Mouse (Mus musculus) cerebellum, adult (tissue): Measurements from ENCODE around the gene Csnk2a2.

Experiments used
- ATAC-seq: cut with Nextera tagmentation; 2 replicates; pipeline ENCODE4 v1.9.2; 2017; ENCODE audit warnings: mild to moderate bottlenecking, moderate library complexity, mixed read lengths; ENCODE audit not compliant: insufficient number of reproducible peaks, low FRiP score, low TSS enrichment

Gene Csnk2a2

DNA sequence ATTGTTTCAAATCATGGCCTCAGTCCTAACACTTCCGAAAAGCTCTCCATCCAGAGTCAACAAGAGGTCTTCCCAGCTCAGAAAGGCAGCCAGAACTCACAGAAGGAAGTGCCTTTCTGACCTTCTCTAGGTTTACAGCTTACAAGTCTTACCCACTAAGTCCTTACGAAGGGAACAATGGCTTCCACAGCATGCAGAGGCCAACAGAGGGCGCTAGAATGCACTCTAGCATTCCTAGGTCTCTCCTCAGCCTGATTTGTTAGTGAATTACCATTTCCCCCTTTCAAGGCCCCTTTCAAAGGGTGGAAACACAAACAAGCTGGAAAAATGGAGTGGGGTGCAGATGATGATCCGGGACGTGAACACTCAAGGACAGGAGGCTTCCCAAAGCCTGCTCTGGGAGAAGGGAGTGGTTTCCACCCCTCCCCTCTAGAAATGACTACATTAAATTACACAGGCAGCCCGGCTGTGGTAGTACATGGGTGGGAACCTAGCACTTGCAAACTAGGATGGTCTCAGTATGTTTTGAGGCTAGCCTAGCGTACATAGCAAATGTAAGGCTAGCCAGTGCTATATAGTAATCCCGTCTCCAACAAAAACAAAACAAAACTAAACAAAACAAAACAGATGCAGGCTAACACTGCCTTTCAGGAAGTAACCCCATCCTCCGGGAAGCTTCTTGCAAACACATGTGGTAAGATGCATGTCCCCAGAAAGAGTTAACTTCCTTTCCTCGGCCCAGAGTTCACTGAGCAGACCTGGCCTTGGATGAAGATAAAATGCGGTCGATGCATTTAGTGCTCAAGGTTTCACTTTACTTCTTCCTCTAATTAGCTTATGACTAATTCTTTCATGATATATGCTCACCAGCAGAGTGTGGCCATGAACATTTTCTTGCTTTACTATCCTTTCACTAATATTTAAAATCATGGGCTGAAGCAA lies 62.0 kb downstream of the Csnk2a2 start:
- ATAC-seq = no peak

GRCm38 (mm10) chr8:95426781-95427281 lies 63.0 kb downstream of the Csnk2a2 start:
- ATAC-seq = no peak

- ATAC-seq = no peak
These were observed 65.2 kb downstream of the Csnk2a2 start for GRCm38 (mm10) chr8:95424682-95425081.

- no peak for ATAC-seq
These were observed 67.5 kb downstream of the Csnk2a2 start for GRCm38 (mm10) chr8:95422193-95422810.

DNA sequence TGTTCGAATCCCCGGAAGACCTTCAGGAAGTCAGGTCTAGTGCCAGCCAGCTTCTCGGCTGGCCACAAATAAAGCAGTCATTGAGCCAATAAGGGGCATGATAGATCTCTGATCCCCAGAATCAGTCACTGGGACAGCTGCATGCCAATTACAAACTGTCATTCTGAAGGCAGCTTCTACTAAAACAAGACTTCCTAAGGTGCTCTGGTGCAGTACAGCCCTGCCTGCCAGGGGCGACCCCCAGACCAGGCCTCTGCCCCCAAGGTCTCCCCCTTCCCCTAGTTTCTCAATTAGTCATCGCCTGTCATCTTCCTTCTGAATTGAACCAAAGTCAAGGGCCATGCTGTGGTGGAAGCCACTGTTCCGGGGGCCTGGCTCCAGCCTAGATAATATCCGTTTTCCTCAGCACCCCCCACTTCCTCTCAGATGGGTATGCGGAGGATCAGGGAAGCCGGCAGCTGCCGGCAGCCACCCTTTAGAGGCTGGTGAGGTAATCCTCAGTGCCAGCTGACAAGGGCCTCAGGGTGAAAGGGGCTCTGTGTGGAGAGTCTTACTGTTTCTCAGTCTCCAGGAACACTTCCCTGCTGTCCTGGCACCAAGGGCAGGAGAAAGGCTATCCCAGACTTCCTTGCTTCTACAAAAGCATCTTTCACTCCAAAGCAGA lies 78.4 kb downstream of the Csnk2a2 start:
- ATAC-seq = no peak

DNA sequence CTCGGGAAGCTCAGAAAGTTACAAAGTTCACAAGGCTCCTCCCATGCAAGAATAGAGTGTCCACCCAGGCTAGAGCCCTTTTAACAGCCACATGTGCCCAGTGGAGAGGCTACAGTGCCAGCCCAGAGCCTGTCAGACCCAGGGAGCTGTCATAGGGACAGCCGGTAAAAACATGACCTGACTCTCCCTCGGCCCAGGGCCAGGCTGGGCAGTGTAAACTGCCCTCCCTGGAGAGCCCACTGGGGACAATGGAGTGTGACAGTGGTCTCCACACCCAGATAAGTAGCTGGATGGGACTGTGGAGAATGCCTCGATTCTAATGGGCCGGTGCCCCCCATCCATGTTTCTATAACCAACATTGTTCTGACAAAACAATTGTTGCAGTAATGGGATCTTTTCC lies 80.3 kb downstream of the Csnk2a2 start:
- ATAC-seq = no peak

GRCm38 (mm10) chr8:95401091-95401490 lies 88.7 kb downstream of the Csnk2a2 start:
- no peak for ATAC-seq

- no peak for ATAC-seq
These were observed 90.7 kb downstream of the Csnk2a2 start for GRCm38 (mm10) chr8:95399131-95399530.

- ATAC-seq = no peak
These were observed 92.6 kb downstream of the Csnk2a2 start for GRCm38 (mm10) chr8:95397201-95397600.

- ATAC-seq = no peak
These were observed 93.1 kb downstream of the Csnk2a2 start for GRCm38 (mm10) chr8:95396752-95397151.
